ENCODE assay signal across 18 mouse cellular contexts in the genomic region with DNA sequence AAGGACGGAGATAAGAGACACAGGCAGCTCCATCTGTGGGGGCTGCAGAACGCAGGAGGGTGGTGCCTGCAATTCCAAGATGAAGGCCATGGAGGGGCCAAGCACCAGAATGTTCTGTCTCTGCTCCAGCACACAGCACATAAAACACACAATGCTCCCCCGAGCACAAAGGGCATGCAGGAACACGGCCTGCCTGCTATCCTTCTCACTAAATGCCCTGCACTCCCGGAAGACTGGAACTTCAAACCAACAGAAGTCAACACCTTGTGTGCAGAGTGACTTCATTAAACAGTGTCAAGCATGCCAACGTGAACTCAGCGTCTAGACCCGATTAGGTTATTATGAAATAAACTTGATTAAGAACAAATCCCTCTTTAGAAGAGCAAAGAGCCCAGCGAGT.
A peak's percentile ranks its signal among the peaks of the same experiment; 100 is the strongest.
DNase-seq lines count a peak whose midpoint lies in the region; ATAC-seq and TF ChIP-seq lines count a peak whose summit lies in the region.
"Had no signal": no experiment of that assay in that cellular context is flagged by ENCODE, and none has a peak within 500 bp of the region (broad histone marks: within the 10 kb centered on the region; RNA-seq: fewer than 3 reads in every experiment).

No protein-coding gene starts in this region.

- no peak overlapping the region for H3K4me3 ChIP-seq in hindbrain, embryonic 10.5 days
- no peak overlapping the region for H3K4me3 ChIP-seq in hindbrain, embryonic 11.5 days (ENCODE audit: low read depth, low read length)
- no peak overlapping the region for H3K4me3 ChIP-seq in limb, embryonic 10.5 days
- no peak overlapping the region for H3K4me3 ChIP-seq in stomach, postnatal 0 days (ENCODE audit: low read depth, low read length)
- H3K4me3 ChIP-seq: erythroblast, embryonic 14.5 days had no signal

- H3K36me3 ChIP-seq in hindbrain, embryonic 10.5 days, result peaks cover 7% of the 10 kb centered on the region
- no peaks in the 10 kb centered on the region for H3K36me3 ChIP-seq in hindbrain, embryonic 11.5 days (ENCODE audit: control insufficient read depth, insufficient read depth, low read length)
- H3K36me3 ChIP-seq in limb, embryonic 10.5 days, result peaks cover 15% of the 10 kb centered on the region
- H3K36me3 ChIP-seq in stomach, postnatal 0 days (ENCODE audit: control insufficient read depth, insufficient read depth, low read length), result no peaks in the 10 kb centered on the region

- WGBS in hindbrain, embryonic 10.5 days, result 74% methylated on average over 9 of the region's 9 CpGs
- WGBS in hindbrain, embryonic 11.5 days, result 71% methylated on average over 9 of the region's 9 CpGs
- WGBS in limb, embryonic 10.5 days, result 30% methylated on average over 9 of the region's 9 CpGs
- WGBS in stomach, postnatal 0 days, result 27% methylated on average over 9 of the region's 9 CpGs

- H3K4me2 ChIP-seq in hindbrain, embryonic 11.5 days (replicated peaks; ENCODE audit: low read depth, low read length), result no peak overlapping the region
- no peak overlapping the region; the same call in 1 of the 2 replicates for H3K4me2 ChIP-seq in stomach, postnatal 0 days (replicated peaks; ENCODE audit: low read depth)

- H3K9me3 ChIP-seq in hindbrain, embryonic 10.5 days, result peaks cover 6% of the 10 kb centered on the region; the same call in 1 of the 2 replicates
- no peaks in the 10 kb centered on the region for H3K9me3 ChIP-seq in hindbrain, embryonic 11.5 days (ENCODE audit: control insufficient read depth, low read length)
- H3K9me3 ChIP-seq in limb, embryonic 10.5 days (replicated peaks), result no peaks in the 10 kb centered on the region
- no peaks in the 10 kb centered on the region for H3K9me3 ChIP-seq in stomach, postnatal 0 days (ENCODE audit: control insufficient read depth, low read length)

- no peak for TF ChIP-seq EP300 in stomach, postnatal 0 days (optimal IDR thresholded peaks at IDR 0.05)

- no peak overlapping the region for H3K9ac ChIP-seq in hindbrain, embryonic 11.5 days (ENCODE audit: low read depth, low read length)
- no peak overlapping the region for H3K9ac ChIP-seq in stomach, postnatal 0 days (ENCODE audit: low read length)
- H3K9ac ChIP-seq: liver, postnatal 0 days had no signal

- H3K27me3 ChIP-seq in hindbrain, embryonic 10.5 days (ENCODE audit: insufficient read depth, poor library complexity, severe bottlenecking), result no peaks in the 10 kb centered on the region
- H3K27me3 ChIP-seq in hindbrain, embryonic 11.5 days (ENCODE audit: control insufficient read depth, insufficient read depth, low read length), result no peaks in the 10 kb centered on the region
- no peaks in the 10 kb centered on the region for H3K27me3 ChIP-seq in limb, embryonic 10.5 days (ENCODE audit: low read depth, poor library complexity, severe bottlenecking)
- H3K27me3 ChIP-seq in stomach, postnatal 0 days (ENCODE audit: control insufficient read depth, insufficient read depth, low read length), result no peaks in the 10 kb centered on the region

- peaks cover 65% of the 10 kb centered on the region for H3K4me1 ChIP-seq in hindbrain, embryonic 10.5 days (replicated peaks)
- no peaks in the 10 kb centered on the region; the same call in 1 of the 2 replicates for H3K4me1 ChIP-seq in hindbrain, embryonic 11.5 days (replicated peaks; ENCODE audit: control insufficient read depth, insufficient read depth, low read length)
- peaks cover 90% of the 10 kb centered on the region for H3K4me1 ChIP-seq in limb, embryonic 10.5 days
- peaks cover 23% of the 10 kb centered on the region for H3K4me1 ChIP-seq in stomach, postnatal 0 days (replicated peaks; ENCODE audit: control insufficient read depth, insufficient read depth)

- DNase-seq in hindbrain, embryonic 10.5 days (ENCODE audit: low spot score), result no peak
- DNase-seq in hindbrain, embryonic 11.5 days (ENCODE audit: low spot score), result no peak
- peak; percentile 51 for DNase-seq in urinary bladder, postnatal 14 days (ENCODE audit: low spot score)
- no peak for DNase-seq in urinary bladder, postnatal 10 days (ENCODE audit: low spot score)
- DNase-seq in limb, embryonic 10.5 days (ENCODE audit: low spot score), result peak; percentile 57
- DNase-seq in stomach, postnatal 0 days (ENCODE audit: low spot score), result peak; percentile 52
- no peak for DNase-seq in ovary, postnatal 36 days (ENCODE audit: low spot score)
- DNase-seq in adrenal gland, adult 2 months, result no peak
- DNase-seq: cerebellum, adult 11 months; heart, adult 18-20 months; heart, postnatal 10 days; kidney, postnatal 25 days; left cerebral cortex, postnatal 4 days; liver, postnatal 0 days; midbrain, embryonic 14.5 days; right cerebral cortex, postnatal 25 days had no signal

- H3K27ac ChIP-seq in hindbrain, embryonic 10.5 days, result peak overlapping the region; percentile 53; the same call in 1 of the 2 replicates
- H3K27ac ChIP-seq in hindbrain, embryonic 11.5 days (ENCODE audit: low read depth, low read length), result no peak overlapping the region
- peak overlapping the region; percentile 88 for H3K27ac ChIP-seq in limb, embryonic 10.5 days
- H3K27ac ChIP-seq in stomach, postnatal 0 days (replicated peaks), result peak overlapping the region; percentile 82
- H3K27ac ChIP-seq: macrophage had no signal

- TF ChIP-seq CTCF in stomach, postnatal 0 days (IDR thresholded peaks at IDR 0.05; ENCODE audit: low read depth), result no peak

- no peak for ATAC-seq in hindbrain, embryonic 11.5 days (ENCODE audit: low FRiP score)
- peak; percentile 36; the same call in 1 of the 2 replicates for ATAC-seq in stomach, postnatal 0 days (ENCODE audit: low FRiP score, low TSS enrichment)
- ATAC-seq: liver, postnatal 0 days had no signal

Comparison
In these comparisons a context has a peak if more than half of its experiments do, and no peak if none do; other contexts are left out.
1. DNase-seq: peak in urinary bladder, postnatal 14 days (single experiment), limb, embryonic 10.5 days (single experiment) and stomach, postnatal 0 days (single experiment); none in hindbrain, embryonic 10.5 days (single experiment), hindbrain, embryonic 11.5 days (single experiment), urinary bladder, postnatal 10 days (single experiment), ovary, postnatal 36 days (single experiment) and adrenal gland, adult 2 months (single experiment).